Mouse (Mus musculus): Measurements from ENCODE around the gene Pdia3.
"Not testable (repeated sequence)": the region's sequence is repeated elsewhere in the genome, so short reads cannot be mapped to it uniquely, and the experiment has no call there.

Gene Pdia3

GRCm38 (mm10) chr2:121442259-121443067 is 28.9 kb downstream of the Pdia3 start:
- DNase-seq (ENCODE audit: low read depth, low spot score): no peak

DNA sequence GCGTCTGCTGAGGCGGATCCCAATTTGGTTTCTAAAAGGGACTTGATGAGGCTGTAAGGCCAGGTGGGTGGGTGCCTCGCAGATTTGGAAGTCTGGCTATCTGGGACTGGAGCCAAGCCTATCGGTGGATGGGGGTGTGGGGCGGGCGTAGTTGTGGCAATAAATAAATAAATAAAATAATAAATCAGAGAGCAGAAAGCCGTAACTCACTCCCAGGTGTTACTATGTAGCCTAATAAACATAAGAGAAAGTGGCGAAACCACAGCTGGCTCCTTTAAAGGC is 29.4 kb downstream of the Pdia3 start:
- DNase-seq (ENCODE audit: low read depth, low spot score): no peak

GRCm38 (mm10) chr2:121444178-121444577 is 30.6 kb downstream of the Pdia3 start, which contains the start of gene Ell3:
Gene Ell3, minus strand, starts transcription at chr2:121444278.
- no peak for DNase-seq (ENCODE audit: low read depth, low spot score)

DNA sequence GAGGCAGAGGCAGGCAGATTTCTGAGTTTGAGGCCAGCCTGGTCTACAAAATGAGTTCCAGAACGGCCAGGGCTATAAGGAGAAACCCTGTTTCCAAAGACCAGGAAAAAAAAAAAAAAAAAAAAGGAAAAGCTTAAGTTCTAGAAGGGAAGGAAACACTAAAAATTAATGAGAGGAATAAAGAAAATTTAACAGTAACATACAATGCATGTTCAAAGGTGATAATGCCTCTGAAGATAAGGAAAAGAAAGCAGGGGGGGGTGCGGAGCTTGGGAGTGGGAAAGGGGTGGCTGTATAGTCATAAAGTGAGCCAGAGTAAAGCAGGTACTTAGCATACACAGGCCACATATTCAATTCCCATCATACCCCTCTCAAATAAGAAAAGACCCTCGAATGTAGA is 31.5 kb downstream of the Pdia3 start:
- DNase-seq (ENCODE audit: low read depth, low spot score): no peak

DNA sequence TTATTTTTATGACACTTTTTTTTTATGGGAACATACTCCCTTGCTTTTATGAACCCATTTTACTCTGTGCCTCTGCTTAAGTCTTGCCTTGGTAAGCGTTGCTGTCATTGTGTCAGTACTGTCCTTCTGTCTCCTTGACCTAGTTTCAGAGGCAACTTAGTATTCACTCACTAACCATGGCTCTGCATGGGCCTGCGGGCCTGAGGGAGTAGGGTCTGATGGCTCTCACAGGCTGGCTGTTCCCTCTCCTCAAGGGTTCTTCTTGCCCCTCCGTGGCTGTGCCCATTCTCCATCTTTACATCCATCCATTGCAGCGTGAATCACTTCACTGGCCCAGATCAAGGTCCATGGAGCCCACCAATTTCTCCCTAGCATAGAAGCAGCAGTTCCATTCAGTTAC is 32.9 kb downstream of the Pdia3 start:
- DNase-seq (ENCODE audit: low read depth, low spot score): no peak

DNA sequence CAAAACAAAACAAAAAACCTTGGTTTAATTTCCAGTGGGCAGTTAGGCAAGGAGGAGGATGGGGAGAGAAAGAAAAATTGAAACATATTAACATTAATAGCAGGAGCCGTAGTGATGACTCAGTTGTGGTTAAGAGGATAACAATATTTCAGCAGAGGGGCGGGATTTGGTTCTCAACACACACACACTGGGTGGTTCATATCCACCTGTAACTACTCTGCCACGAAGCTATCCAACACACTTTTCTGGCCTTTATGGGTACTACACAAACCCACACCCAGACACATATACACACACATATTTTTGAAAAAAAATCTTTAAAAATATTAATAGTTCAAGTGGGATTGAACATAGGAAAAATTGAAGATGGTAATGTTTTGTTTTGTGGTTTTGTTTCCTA is 33.4 kb downstream of the Pdia3 start:
- DNase-seq (ENCODE audit: low read depth, low spot score): no peak

- no peak for DNase-seq (ENCODE audit: low read depth, low spot score)
Measured at GRCm38 (mm10) chr2:121448136-121448535, 34.6 kb downstream of the Pdia3 start.

DNA sequence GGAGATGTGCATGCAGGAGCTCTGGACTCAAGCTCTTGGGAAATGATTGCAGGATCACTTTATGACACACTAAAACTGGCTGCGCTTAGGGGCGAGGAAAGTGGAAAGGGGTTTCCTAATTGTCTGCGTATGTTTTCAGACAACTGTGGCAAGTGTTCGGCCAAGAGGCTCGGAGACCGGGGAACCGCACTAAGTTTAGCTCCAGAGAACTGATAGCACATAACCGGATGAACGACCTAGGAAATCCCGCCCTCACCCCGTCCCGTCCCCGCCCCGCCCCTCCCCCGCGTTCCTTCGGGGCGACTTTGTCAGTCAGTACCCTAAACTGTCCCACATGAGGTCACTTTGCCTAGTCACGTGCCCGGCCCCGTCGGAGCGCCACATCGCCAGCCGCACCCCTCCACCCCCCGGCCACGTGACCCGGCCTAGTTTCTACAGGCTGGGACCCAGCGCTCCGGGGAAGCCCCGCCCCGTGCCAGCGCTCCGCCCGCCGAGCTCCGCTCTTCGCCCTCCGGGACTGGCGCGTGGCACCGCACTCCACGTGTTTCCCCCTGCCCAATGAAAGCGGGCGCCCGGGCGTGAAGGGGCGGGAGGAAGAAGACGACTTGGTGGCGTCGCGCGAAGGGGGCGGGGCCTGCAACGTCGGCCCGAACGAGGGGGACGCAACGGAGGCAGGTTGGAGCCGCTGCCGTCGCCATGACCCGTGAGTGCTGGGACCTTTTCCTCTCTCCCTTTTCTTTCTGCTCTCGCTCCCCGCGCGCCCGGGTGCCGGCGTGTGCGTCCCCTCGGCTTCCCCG is 35.4 kb downstream of the Pdia3 start, which contains the start of gene Serf2:
TSS of gene Serf2 (plus strand) at position 457 of the 797 bp plus-strand sequence.
- peak; percentile 96 for DNase-seq (ENCODE audit: low read depth, low spot score)

DNA sequence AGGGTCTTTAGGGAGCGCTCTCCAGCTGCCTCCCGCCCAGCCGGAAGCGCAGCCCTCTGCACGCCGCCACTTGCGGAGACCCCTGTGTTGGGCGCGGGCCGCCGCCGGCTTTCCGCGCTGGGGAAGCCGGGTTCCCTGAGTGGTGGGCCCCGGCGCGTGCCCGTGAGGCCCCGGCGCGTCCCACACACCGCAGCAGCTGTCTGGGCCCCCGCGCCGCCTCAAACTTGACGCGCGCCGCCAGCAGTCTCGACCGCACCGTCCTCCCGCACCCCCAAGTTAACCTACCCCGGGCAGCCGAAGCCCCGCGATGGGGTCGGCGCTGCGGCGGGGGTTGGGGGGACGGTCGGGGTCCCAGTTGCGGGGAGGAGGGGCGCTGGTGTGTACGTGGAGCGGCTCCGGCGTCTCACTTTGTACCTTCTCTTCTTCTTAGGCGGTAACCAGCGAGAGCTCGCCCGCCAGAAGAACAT is 36.0 kb downstream of the Pdia3 start:
- no peak for DNase-seq (ENCODE audit: low read depth, low spot score)

- no peak for DNase-seq (ENCODE audit: low read depth, low spot score)
Measured at GRCm38 (mm10) chr2:121450093-121450492, 36.5 kb downstream of the Pdia3 start.

DNA sequence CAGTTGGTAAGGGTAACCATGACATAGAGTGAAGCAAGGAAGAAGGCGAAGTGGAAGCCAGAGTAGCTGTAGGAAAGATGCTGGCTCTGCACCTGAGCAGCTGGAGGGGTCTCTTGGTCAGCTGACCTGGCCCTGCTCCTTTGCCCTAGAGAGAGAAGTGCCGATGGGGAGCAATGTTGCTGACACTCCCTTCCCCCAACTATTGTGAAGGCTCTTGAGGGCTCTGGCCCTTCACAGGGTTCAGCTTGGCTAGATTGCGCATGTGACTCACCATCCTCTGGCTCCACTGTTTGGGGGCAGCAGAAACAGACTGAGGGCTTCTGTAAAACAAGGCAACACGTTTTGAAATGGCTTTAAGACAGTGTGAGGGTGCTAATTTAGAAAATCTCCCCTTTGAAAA is 38.8 kb downstream of the Pdia3 start:
- DNase-seq (ENCODE audit: low read depth, low spot score): no peak

DNA sequence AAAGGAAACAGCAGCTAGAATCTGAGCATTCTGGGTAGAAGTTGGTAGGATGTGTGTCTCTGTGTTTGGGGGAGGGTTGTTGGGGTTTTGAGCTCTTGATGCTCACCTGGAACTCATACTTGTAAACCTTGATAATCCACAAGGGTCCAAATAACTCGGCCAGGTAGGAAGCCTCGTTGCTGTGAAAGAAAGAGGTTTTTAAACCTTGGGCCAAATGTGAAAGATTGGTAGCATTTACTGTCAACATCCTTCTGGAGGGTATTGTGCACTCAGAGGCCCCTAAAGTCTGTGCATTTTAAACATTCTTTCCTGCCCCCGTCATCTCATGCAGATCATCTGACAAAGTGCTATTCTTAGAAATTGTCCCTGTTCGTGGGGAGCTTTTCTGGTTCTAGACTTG is 39.4 kb downstream of the Pdia3 start, which contains the start of gene Hypk:
TSS of gene Hypk (plus strand) at position 301 of the 400 bp plus-strand sequence.
- no peak for DNase-seq (ENCODE audit: low read depth, low spot score)

DNA sequence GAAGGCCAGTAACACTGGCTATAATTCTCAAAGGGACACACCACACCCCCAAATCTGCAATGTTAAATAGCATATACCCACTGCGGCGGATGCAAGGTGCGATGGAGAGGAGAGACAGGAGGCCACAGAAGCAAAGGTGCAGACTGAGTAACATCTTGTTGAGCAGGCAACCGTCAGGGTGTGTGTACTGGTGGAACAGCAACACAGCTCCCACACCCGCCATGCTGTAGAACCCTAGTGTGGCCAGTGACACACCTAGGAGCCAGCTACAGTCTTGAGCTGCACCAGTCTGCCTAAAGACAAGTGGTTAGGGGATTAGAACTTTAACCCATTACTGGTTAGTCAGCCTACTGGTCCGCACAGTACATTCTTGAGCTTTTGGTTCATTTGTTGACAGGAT is 40.3 kb downstream of the Pdia3 start:
- DNase-seq (ENCODE audit: low read depth, low spot score): no peak

- DNase-seq (ENCODE audit: low read depth, low spot score): no peak
Measured at GRCm38 (mm10) chr2:121455534-121455933, 42.0 kb downstream of the Pdia3 start.

DNA sequence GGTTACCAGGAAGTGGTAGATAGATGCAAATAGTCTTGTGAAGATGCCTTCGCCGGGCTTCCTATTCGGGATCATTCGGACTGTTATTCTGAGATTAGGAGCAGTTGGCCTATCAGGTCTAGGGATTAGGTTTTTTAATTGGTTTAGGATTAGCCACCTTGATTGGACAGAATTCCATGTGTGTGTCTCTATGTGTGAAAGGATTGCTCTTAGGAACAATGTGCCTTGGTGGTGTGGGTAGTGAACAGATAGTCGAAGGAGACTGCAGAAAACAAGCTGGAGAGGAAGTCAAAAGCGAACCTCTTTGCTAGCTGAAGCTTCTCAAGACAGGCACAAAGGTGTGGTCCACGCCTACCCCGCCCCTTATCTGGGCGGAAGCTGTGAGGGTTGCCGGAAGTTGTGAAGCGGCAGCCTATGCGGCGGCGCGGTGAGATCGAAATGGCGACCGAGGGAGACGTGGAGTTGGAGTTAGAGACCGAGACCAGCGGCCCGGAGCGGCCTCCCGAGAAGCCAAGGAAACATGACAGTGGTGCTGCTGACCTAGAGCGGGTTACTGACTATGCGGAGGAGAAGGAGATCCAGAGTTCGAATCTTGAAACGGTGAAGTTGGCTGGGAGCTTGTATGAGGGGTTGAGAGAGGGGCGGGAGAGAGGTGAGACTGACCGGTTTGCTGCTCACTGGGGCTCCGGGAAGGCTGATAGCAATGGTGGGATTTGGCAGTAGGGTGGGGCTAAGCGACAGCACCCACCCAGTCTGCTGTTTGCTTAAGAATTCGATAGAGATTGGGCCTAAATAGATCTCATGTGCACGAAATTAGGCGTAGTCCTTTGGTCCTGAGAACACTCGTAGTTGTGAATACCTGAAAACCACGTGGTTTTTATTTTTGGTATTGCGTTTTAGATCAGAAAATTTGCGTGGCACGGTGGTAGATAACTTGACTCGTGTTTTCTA is 43.4 kb downstream of the Pdia3 start, which contains the start of gene Serinc4:
TSS of gene Serinc4 (minus strand) at position 90 of the 951 bp plus-strand sequence.
- peak; percentile 76 for DNase-seq (ENCODE audit: low read depth, low spot score)

DNA sequence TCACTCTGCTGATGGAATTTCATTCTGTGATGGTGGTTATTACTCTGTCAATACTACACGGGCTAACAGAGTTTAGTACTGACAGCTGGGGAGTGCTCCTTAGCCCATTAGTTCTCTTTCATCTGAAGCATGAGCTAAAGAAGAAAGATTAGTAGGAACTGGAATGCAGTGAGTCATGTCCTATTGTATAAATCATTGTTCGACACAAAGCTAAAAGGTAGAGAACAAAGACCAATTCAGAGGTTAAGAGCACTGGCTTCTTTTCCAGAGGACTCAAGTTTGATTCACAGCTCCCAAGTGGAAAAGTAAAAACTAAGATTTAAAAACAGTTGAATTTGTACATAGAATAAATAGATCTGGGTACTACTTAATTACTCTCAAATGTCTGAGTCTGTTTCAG is 46.5 kb downstream of the Pdia3 start:
- DNase-seq (ENCODE audit: low read depth, low spot score): no peak

DNA sequence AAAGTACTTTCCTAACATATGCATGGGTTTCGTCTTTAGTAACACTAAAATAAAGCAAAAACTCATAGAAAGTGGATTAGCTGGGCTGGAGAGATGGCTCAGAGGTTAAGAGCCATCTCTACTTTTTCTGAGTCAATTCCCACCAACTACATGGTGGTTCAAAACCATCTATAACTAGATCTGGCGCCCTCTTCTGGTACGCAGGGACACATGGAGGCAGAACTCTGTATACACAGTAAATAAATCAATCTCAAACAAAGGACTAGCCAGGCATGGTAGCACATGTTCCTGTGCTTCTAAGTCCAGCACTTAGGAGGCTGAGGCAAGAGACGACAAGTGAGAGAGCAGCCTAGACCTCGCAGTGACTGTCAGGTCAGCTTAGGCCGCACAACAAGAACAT is 55.4 kb downstream of the Pdia3 start:
- not testable (repeated sequence) for DNase-seq (ENCODE audit: low read depth, low spot score)

DNA sequence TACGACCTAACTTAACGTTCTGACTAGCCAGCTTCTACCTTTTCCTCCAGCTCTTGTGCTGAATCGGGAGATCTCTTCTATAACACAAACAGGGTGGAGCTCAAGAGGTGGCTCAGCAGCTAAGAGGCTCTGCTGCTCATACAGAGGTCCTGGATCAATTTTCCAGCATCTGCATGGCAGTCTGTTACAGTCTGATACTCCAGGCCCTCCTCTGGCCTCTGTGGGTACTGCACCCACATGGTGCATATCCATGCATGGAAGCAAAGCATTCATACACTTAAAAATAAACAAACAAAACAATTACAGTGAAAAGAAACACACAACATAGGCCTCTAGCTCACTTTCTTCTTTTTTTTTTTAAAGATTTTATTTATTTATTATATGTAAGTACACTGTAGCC is 59.2 kb downstream of the Pdia3 start:
- not testable (repeated sequence) for DNase-seq (ENCODE audit: low read depth, low spot score)

DNA sequence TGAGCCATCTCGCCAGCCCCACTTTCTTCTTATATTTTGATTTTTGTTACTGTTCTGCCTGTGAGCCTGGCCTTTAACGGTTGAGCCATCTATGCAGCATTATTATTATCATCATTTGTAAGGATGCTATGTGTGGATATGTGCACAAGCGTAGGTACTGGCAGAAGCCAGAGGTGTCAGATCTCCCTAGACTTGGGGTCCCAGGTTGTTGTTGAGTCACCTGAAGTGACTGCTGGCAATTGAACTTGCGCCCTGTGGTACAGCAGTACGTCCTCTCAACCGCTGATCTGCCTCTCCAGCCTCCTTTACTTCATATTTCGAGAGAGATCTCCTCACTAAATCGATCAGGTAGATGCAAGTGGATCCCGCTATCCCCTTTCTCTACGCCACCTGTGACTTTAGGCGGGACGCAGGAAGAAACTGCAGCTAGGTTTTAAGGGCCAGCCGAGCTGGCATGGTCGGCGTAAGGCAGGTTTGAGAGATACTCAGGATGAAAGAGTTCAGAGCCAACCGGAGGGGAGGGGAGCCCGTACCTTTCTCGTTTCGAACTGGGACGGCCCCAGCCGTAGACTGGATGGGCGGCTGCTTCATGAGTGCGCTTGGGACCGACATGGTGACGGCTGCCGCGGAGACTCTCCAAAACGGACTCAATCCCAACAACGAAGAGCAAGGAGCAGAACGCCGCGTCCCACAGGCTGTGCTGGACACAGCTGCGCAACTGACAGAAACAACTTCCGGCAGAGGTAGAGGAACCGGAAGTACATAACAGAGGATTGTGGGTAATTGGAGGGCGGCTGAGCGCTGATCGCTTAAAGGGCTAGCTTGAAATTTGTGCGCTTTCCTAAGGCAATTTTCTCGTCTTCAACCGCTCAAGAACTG is 60.0 kb downstream of the Pdia3 start, which contains the start of gene Mfap1b:
TSS of gene Mfap1b (minus strand) at position 767 of the 879 bp plus-strand sequence.
- peak; percentile 83 for DNase-seq (ENCODE audit: low read depth, low spot score)

DNA sequence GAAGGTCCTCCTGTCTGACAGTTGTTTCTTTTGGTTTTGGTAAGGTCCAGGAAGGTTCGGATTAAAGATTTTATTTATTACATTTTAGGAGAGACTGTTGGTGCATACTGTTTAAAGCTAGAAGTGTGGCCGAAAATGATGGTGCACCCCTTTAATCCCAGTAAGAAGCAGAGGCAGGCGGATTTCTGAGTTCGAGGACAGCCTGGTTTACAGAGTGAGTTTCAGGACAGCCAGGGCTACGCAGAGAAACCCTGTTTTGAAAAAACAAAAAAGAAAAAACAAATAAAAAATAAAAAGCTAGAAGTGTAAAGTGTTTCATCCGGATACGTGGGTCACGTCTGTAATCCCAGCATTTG is 60.6 kb downstream of the Pdia3 start:
- DNase-seq (ENCODE audit: low read depth, low spot score): no peak

Data from brain, embryonic 18.5 days (tissue).